Mouse (Mus musculus) fat pad, adult 2 months (tissue): ENCODE data around the gene Tmem222.

Experiments
- DNase-seq: peaks from one replicate; pipeline ENCODE4 v3.0.0-alpha.2; 2011; ENCODE audit warnings: low read depth, low spot score; ENCODE audit errors: extremely low read depth

Tmem222 gene

GRCm38 (mm10) chr4:133285299-133285698, 7.7 kb upstream of the Tmem222 start:
- no peak for DNase-seq

- no peak for DNase-seq
Measured at GRCm38 (mm10) chr4:133282656-133283055, 5.1 kb upstream of the Tmem222 start.

GRCm38 (mm10) chr4:133281951-133282481, 4.4 kb upstream of the Tmem222 start:
- no peak for DNase-seq

DNA sequence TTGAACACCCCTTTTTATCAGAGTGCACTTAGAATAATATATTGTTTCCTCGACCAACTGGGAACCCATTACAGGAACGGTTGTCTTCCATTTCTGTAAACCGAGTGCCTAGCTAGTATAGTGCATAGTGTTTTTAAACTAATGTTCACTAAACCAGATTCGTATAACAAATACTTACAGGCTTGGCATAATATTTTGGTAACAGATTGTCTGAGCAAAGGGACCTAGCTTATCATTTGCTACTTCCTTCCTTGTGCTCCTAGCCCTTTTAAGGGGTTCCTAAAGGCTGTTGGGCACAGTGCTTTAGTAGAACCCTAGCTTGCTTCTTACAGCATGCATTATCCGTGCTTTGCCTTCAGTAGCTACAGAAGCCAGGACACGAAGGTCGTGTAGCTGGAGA, 3.9 kb upstream of the Tmem222 start:
- DNase-seq, result no peak

- no peak for DNase-seq
Measured at GRCm38 (mm10) chr4:133278482-133278881, 890 bp upstream of the Tmem222 start.

GRCm38 (mm10) chr4:133278067-133278466, 475 bp upstream of the Tmem222 start:
- no peak for DNase-seq

DNA sequence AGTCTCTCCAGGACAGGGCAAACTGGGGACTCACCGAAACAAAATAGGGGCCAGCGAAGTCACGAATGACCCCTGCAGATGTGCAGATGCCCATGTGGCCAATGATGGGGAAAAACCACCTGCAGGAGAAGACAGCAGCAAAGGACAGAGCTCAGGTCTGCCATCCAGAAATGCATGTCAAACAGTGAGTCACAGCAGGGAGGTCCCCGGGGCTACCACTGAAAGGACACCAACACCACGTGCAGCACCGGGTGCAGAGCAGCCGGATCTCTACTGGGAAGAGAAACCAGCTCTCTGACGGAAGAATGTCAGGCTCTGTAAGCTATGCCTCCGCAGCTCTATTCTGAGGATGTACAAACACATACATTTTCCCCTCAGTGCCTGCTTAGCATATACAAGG, 6.7 kb downstream of the Tmem222 start:
- no peak for DNase-seq

GRCm38 (mm10) chr4:133269596-133269995, 8.0 kb downstream of the Tmem222 start:
- no peak for DNase-seq

GRCm38 (mm10) chr4:133268931-133269330, 8.7 kb downstream of the Tmem222 start:
- no peak for DNase-seq

DNA sequence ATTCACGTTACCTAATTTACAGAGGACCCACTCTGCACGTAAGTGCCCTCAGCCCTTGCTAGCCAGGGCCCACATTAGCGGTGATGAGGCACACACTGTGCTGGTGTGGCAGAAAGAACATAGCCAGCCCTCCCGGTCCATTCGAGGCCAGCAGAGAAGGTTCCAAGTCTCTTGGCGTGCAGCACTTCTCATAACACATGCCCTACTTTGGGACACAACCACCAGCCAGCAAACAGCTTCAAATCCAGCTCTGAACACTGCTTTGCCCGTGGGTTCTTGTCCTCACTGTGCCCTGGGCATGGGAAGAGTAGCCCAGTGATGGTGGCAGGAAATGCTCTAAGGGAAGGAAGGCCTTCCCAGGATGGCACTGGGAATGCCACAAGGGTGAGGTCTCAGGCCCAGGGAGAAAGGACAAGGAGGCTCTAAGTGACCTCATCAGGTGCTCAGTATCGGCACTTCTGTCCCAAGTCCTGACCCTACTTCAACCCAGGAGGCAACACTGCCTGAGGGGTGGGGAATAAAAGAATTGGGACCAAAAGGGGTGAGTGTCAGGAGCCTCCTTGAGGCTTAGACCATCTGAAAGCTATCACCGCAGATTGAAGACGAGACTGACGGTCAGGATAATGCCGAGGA, 11.2 kb downstream of the Tmem222 start:
- no peak for DNase-seq

DNA sequence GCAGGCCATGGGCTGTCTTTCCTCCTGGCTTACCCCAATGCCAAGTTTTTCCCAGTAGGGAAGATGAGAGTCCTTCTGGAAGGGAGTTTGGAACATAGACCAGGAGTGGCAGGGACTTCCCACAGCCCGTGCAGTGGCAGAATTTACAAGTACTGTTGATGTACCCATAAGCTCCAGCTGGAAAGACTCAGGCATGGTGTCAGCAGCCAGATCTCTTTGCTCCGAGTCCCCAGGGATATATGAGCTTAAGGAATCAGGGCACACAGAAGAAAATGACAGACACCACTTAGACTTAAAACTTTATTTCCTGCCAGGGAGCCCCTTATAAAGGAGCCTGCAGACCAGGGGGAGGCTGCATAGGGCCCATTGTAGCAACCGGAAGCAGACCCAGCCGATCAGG, 11.8 kb downstream of the Tmem222 start:
- DNase-seq, result no peak

GRCm38 (mm10) chr4:133265297-133265696, 12.3 kb downstream of the Tmem222 start:
- no peak for DNase-seq

DNA sequence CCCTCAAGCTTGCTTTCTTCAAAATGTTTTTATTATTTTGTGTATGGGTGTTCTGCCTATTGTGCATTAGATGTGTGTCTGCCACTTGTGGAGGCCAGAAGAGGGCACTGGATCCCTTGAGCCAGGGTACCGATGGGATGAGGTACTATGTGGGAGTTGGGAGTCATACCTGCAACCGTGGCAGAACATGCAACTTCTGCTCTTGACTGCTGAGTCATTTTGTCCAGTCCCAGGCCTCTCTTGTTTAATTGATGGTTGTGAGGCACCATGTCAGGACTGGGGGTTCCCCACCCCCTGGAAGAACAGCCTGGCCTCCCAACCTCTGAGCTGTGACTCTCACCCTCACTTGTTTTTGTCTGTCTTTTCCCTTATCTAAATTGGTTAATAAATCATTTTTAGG, 13.0 kb downstream of the Tmem222 start:
- DNase-seq, result no peak

DNA sequence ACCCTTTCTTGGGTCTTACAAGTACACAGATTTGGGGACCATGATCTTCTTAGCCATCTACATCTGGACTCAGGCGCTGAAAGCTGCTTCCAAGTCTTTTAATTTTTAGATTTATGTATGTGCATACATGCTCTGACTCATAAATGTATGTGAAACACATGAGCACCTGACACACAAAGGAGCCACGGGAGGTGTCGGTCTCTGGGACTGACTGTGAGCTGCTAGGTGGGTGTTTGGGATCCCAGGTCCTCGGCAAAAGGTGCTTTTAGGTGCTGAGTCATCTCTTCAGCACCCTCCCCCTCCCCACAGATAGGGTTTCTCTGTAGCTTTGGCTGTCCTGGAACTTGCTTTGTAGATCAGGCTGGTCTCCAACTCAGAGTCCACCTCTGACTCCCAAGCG, 13.8 kb downstream of the Tmem222 start:
- DNase-seq, result no peak

GRCm38 (mm10) chr4:133262882-133263281, 14.7 kb downstream of the Tmem222 start, which contains the start of gene Sytl1:
Gene Sytl1 (minus strand): TSS chr4:133263113.
- no peak for DNase-seq

- no peak for DNase-seq
Measured at GRCm38 (mm10) chr4:133262375-133262765, 15.2 kb downstream of the Tmem222 start.

GRCm38 (mm10) chr4:133261641-133262374, 15.8 kb downstream of the Tmem222 start:
- DNase-seq, result no peak

DNA sequence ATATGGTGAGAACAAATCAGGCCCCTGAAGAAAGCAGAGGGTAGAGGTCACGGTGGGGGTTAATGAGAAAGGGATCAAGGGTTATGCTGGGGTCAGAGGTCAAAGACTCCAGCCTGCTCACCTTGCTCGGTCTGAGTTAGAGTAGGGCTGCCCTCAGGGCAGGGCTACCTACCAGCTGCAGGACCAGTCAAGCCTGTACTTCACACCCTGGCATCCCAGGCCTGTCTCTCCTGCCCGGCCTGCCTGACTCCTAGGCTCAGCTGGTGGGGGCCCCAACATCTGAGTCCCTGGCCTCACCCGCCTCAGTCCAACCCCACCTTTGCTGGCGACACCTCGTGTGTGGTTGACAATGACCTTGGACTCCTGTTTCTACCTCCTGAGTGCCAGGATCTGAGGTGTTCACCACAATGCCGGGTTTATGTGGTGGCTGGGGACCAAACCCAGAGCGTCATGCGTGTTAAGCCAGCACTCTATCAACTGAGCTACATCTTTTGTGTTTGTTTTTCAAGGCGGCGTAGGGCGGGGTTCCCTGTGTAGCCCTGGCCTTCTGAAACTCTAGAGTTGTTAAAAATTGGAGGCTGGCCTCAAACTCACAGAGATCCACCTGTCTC, 19.7 kb downstream of the Tmem222 start:
- no peak for DNase-seq

- peak; percentile 55 for DNase-seq
Measured at GRCm38 (mm10) chr4:133257230-133257629, 20.4 kb downstream of the Tmem222 start.

- DNase-seq, result no peak
Measured at GRCm38 (mm10) chr4:133256820-133257219, 20.8 kb downstream of the Tmem222 start.

DNA sequence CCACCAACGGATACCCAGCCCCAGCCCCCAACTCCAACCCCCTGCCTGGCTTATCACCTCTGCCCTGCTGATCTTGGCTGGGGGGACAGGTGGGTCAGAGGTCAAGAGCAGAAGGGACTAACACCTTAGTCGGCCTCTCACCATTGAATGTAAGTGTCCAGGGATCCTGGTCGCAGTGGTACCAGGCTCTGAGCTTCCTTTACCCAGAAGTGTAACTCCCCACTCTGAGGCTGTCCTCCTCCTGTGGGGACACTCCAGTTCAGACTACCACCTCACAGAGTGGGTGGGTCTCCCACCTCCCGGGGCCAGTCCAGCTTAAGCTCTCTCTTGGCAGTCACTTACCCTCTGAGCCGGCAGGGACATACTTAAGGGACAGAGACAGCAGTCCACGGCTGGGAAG, 22.2 kb downstream of the Tmem222 start:
- DNase-seq, result no peak

GRCm38 (mm10) chr4:133253412-133253811, 24.2 kb downstream of the Tmem222 start:
- no peak for DNase-seq
